Mouse (Mus musculus): ENCODE results near the gene Elavl4.

Gene Elavl4

DNA sequence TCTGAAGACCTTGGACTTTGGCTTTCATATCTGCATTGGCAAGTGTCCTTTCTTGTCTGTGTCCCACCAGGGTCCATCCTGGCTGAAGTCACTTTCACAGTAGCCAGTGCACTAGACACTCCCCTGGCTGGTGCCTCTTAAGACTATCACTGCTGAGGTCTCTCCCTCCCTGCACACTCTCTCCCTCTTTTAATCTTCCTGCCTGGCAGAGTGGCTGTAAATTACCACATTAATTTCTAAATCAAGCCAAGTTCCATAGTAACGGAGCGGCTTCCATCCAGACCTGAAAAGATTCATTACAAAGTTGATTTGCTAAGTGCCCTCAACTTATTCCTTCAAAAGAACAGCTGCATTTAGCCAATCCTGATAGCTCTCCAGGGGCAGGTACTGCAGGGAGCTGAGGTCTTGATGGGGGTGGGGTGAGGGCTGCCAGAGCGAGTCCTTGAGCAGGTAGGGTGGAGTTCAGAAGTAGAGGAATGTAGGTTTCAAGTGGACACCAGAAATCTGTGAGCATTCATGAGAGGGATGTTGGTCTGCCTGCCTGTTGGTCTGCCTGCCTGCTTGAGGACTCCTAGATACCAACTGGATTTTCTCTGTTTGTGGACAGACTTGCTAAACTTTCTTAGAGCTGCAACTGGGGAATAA lies 194.1 kb downstream of the Elavl4 start:
- no peak for DNase-seq

DNA sequence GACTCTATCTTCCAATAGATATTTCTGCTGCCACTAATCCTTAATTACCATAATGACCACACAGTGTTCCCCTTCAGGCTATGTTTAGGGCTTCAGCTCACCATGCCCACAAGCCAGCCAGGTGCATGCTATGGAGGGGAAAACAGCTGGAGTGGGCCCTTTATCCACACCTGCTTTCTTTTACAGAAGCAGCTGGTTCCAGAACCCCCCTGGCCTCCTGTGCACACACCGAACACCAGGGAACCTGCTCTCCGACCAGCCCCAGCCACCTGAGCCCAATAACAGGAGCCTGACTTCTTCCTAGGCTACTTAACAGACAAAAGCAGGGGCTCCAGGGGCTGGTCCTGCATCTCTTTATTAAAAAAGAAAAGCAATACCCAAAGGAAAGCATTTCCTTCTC lies 195.8 kb downstream of the Elavl4 start:
- DNase-seq, result no peak
